Mouse (Mus musculus): ENCODE results near the gene Ppp3ca. TPM values are rescaled to one million over a fixed set of nuclear protein-coding genes. Genes with fewer than 3 reads are reported as not detected.

Gene Ppp3ca
- polyA plus RNA-seq, 1 experiment from 2014 or later, result 11.3 TPM

DNA sequence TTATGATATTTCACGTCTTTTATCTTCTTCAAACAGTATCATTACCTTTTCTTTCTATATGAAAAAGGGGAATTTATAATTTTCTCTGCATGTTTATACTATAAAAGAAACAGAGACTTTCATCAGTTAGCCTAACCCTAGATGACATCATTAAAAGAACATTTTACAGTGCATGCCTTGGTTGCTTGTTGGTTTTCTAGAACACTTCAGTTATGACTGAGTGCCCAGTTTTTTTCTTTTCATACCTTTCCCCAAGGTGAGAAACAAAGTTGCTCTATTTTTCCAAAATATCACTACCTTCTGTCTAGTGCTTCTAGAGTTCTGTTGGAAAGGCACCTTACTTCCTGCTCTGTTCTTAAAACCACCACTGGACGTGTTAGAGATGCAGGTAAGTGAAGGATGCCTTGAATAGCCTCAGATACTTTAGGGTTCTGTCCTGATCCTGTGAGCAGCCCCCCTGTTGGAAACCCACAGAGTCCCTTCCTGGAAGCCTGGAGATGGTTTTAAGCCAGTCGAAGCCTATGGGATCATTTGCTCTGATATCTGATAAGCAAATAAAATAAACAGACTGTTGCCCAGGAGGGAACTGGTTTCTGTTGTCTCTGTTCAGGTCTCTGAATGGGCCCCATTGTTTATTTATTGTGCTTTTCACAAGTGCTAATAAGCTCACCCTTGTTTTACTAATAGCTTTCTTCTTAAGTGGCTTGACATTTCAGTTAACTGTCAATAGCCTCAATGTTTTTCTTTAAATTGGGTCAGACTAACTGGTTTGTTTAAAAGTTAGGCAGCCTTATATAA, 37.5 kb downstream of the Ppp3ca start:
- DNase-seq (no peak), ATAC-seq (ENCODE audit: low read depth) (no peak)
- no peak overlapping the region for H3K27ac ChIP-seq
- H3K9ac ChIP-seq, result no peak overlapping the region
- WGBS (ENCODE audit: insufficient replicate concordance), result 58% methylated on average over 3 of the region's 3 CpGs
- no peak overlapping the region for H3K4me3 ChIP-seq (replicated peaks)
- H3K4me1 ChIP-seq (replicated peaks), result peaks cover 18% of the 10 kb centered on the region
- H3K9me3 ChIP-seq (replicated peaks), result no peaks in the 10 kb centered on the region
- H3K4me2 ChIP-seq, result no peak overlapping the region
- H3K27me3 ChIP-seq, result no peaks in the 10 kb centered on the region
- H3K36me3 ChIP-seq, result no peaks in the 10 kb centered on the region

GRCm38 (mm10) chr3:136708230-136708629, 38.3 kb downstream of the Ppp3ca start:
- no peaks in the 10 kb centered on the region for H3K27me3 ChIP-seq
- no peak overlapping the region for H3K9ac ChIP-seq
- no peak overlapping the region for H3K4me3 ChIP-seq (replicated peaks)
- H3K4me2 ChIP-seq, result no peak overlapping the region
- no peak overlapping the region for H3K27ac ChIP-seq
- peaks cover 18% of the 10 kb centered on the region for H3K4me1 ChIP-seq (replicated peaks)
- H3K9me3 ChIP-seq (replicated peaks), result no peaks in the 10 kb centered on the region
- no peak for ATAC-seq (ENCODE audit: low read depth)
- no peaks in the 10 kb centered on the region for H3K36me3 ChIP-seq
- DNase-seq, result no peak
- 41% methylated on average over 1 of the region's 1 CpGs for WGBS (ENCODE audit: insufficient replicate concordance)

DNA sequence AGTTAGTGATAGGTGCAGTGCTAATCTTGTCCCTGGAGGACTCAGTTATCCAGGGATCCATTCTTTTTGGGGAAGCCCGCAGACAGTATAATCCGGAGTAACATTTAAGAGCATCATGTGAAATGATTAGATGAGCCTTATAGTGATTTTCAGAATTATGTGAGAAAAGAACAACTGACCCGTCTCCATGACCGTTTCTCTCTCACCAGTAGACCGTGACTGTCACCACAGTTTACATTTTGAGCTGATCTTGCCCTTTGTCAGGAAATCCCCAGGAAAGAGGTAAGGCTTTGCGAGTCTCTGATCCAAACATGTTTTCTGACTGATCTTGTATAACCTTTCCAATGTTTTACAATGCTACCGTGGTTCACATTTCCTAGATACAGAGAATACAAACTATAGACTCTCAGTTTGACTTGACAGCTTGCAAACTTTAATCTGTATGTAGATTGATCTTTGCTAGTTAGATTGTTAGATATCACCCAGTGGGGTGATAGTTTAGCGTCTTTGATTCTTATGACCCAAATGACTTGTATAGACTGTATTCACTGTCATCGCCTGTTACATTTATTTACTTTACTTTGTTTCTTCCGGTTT, 40.5 kb downstream of the Ppp3ca start:
- no peak overlapping the region for H3K27ac ChIP-seq
- H3K36me3 ChIP-seq, result no peaks in the 10 kb centered on the region
- H3K9me3 ChIP-seq (replicated peaks), result no peaks in the 10 kb centered on the region
- no peak overlapping the region for H3K4me3 ChIP-seq (replicated peaks)
- H3K27me3 ChIP-seq, result no peaks in the 10 kb centered on the region
- DNase-seq, result no peak
- peaks cover 18% of the 10 kb centered on the region for H3K4me1 ChIP-seq (replicated peaks)
- no peak overlapping the region for H3K9ac ChIP-seq
- H3K4me2 ChIP-seq, result no peak overlapping the region
- no peak for ATAC-seq (ENCODE audit: low read depth)
- 52% methylated on average over 10 of the region's 10 CpGs for WGBS (ENCODE audit: insufficient replicate concordance)

DNA sequence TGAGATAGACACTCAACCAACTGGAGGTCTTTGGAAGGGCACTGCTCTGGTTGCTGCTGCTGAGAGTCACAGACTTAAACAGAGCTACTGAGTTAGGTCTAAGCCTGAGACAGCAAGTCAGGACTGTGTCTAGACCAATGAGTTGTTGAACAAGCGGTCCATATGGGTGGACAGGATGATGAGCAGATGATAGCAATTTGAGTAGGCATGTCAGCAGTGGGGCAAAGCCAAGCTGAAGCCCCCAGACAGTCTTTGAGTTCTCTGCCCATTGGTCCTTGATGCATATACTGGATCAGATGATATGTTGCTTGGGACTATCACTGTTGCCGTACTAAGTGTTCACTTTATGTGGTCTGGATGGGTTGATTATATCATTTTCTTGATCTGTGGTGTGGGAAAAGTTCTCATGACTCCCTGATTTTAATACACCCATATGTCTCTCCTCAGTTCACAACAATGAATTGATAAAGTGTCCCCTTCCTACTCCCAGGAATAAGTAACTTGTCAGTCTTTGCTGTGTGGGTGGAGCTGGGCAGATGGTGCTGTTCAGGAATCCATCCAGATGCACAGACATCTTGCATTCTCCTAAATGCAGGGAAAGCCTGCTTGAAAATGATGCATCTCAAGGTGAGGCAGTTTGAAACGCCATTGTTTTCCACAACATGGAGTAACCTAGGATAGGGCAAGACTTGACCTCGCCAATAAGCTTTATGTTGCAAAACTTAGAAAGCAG, 44.5 kb downstream of the Ppp3ca start:
- no peak overlapping the region for H3K4me3 ChIP-seq (replicated peaks)
- no peaks in the 10 kb centered on the region for H3K27me3 ChIP-seq
- no peaks in the 10 kb centered on the region for H3K36me3 ChIP-seq
- no peak overlapping the region for H3K27ac ChIP-seq
- H3K9me3 ChIP-seq (replicated peaks), result no peaks in the 10 kb centered on the region
- DNase-seq (no peak), ATAC-seq (ENCODE audit: low read depth) (no peak)
- H3K4me2 ChIP-seq, result no peak overlapping the region
- no peak overlapping the region for H3K9ac ChIP-seq
- 66% methylated on average over 4 of the region's 4 CpGs for WGBS (ENCODE audit: insufficient replicate concordance)
- peaks cover 2% of the 10 kb centered on the region; the same call in 1 of the 2 replicates for H3K4me1 ChIP-seq (replicated peaks)

- no peak for DNase-seq
- Histone ChIP-seq H3K27ac (no peak overlapping the region), H3K36me3 (no peaks in the 10 kb centered on the region), H3K4me3 (replicated peaks) (no peak overlapping the region), H3K9ac (no peak overlapping the region), H3K4me2 (no peak overlapping the region), H3K27me3 (no peaks in the 10 kb centered on the region), H3K9me3 (replicated peaks) (no peaks in the 10 kb centered on the region), H3K4me1 (replicated peaks) (no peaks in the 10 kb centered on the region)
- 68% methylated on average over 6 of the region's 6 CpGs for WGBS (ENCODE audit: insufficient replicate concordance)
- no peak for ATAC-seq (ENCODE audit: low read depth)
Measured at GRCm38 (mm10) chr3:136716247-136716646, 46.3 kb downstream of the Ppp3ca start.

DNA sequence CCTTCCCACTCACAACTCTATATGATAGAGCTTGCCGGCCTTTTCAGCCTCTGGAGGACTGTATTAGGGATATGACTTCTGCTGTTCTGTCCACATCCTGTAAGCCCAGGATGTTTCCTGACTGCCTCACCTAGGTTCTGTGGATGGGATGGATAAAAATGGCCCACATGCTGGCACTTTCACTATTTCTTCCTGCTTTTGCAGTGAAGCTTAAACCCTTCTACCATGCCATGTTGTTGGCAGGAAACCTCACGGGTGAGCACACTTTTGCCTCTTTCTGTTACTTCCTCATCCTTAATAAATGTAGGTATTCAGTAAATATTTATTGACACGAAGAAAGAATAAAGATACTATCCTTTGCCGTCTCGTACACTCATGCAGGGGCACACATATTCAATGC, 48.5 kb downstream of the Ppp3ca start:
- Histone ChIP-seq H3K4me1 (replicated peaks) (no peaks in the 10 kb centered on the region), H3K27me3 (no peaks in the 10 kb centered on the region), H3K36me3 (no peaks in the 10 kb centered on the region), H3K4me3 (replicated peaks) (no peak overlapping the region), H3K4me2 (no peak overlapping the region), H3K9ac (no peak overlapping the region), H3K9me3 (replicated peaks) (no peaks in the 10 kb centered on the region), H3K27ac (no peak overlapping the region)
- WGBS (ENCODE audit: insufficient replicate concordance), result 68% methylated on average over 5 of the region's 5 CpGs
- no peak for DNase-seq
- ATAC-seq (ENCODE audit: low read depth), result no peak

DNA sequence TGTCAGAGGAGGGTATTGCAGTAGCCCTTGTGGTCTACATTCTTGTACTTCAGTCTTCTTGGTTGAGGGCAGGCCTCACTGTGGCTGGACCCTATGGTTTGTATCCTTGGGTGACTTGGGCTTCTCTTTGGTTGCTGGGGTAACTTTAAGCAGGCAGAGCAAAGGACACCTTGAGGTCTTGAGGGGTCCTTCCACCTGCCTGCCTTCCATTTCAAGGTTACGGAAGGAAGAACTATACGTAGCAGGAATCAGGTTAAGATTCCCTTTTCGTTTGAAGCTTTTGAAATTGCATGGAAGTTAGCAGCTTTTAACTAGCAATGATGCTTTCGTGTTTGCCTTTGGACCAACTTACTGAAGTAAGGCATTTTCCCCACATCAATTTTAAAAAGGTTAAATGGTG, 51.3 kb downstream of the Ppp3ca start:
- no peak for ATAC-seq (ENCODE audit: low read depth)

DNA sequence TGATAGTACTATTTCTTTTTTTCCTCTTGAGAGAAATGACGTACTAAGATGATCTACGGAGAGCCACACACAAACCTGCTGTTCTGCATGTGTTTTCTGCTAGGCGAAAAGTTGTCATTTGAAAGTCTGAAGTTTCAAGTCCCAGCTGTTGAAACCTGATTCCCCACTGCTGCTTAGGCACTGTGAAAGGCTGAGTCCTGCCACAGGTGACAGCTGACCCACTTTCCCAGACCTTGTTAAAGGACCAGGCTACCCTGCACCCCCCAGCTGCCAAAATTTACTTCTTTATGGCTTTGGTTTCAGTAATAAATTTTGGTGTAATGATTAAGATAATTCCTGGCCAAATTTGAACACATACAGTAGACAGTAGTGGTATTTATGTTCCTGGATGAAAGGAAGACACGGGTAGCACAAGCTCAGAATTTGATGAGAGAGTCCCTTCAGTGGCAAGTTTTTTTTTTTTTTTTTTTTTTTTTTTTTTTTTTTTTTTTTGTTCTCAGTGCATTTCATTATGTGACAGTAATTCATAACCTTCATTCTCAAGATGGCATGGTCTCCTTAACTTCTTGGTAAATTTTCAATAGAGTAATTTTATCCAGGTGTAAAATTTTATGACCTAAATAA, 52.0 kb downstream of the Ppp3ca start:
- Histone ChIP-seq H3K36me3 (no peaks in the 10 kb centered on the region), H3K4me2 (no peak overlapping the region), H3K9ac (no peak overlapping the region), H3K4me3 (replicated peaks) (no peak overlapping the region), H3K4me1 (replicated peaks) (peaks cover 8% of the 10 kb centered on the region), H3K27me3 (no peaks in the 10 kb centered on the region), H3K27ac (no peak overlapping the region), H3K9me3 (replicated peaks) (no peaks in the 10 kb centered on the region)
- ATAC-seq (ENCODE audit: low read depth) (no peak), DNase-seq (no peak)
- WGBS (ENCODE audit: insufficient replicate concordance), result 76% methylated on average over 4 of the region's 4 CpGs

More for the DNA sequence above, 51.3 kb downstream of the Ppp3ca start:
- Histone ChIP-seq H3K27ac (no peak overlapping the region), H3K9me3 (replicated peaks) (no peaks in the 10 kb centered on the region), H3K4me1 (replicated peaks) (peaks cover 8% of the 10 kb centered on the region), H3K9ac (no peak overlapping the region), H3K4me3 (replicated peaks) (no peak overlapping the region), H3K4me2 (no peak overlapping the region), H3K27me3 (no peaks in the 10 kb centered on the region), H3K36me3 (no peaks in the 10 kb centered on the region)
- no peak for DNase-seq
- WGBS (ENCODE audit: insufficient replicate concordance), result 71% methylated on average over 4 of the region's 4 CpGs

DNA sequence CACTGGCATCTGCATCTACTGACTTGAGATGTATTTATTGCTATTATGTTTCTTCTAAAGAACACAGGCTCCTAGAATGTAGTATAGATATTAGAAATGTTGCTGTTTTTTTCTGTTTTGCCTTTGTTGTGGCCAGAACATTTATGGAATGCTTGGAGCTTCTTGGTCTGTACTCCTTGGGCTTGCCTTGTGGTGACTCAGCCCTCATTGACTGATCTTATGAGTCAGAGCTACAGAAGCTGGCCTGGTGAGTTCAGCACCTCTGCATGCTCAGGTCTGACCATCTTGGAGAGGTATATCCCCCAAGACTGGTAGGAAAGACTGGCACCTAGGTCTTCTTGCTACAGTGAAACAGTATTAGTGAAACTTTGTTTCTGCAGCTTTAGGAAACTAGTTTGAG, 52.6 kb downstream of the Ppp3ca start:
- H3K27me3 ChIP-seq, result no peaks in the 10 kb centered on the region
- no peak overlapping the region for H3K9ac ChIP-seq
- no peak overlapping the region for H3K4me2 ChIP-seq
- no peak overlapping the region for H3K4me3 ChIP-seq (replicated peaks)
- H3K4me1 ChIP-seq (replicated peaks), result peaks cover 8% of the 10 kb centered on the region
- no peak for DNase-seq
- ATAC-seq (ENCODE audit: low read depth), result no peak
- H3K36me3 ChIP-seq, result no peaks in the 10 kb centered on the region
- H3K27ac ChIP-seq, result no peak overlapping the region
- H3K9me3 ChIP-seq (replicated peaks), result no peaks in the 10 kb centered on the region

- Histone ChIP-seq H3K4me3 (replicated peaks) (no peak overlapping the region), H3K9ac (no peak overlapping the region), H3K36me3 (no peaks in the 10 kb centered on the region), H3K27me3 (no peaks in the 10 kb centered on the region), H3K4me2 (peak overlapping the region; percentile 31; the same call in 1 of the 2 replicates), H3K4me1 (replicated peaks) (peaks cover 8% of the 10 kb centered on the region), H3K27ac (no peak overlapping the region), H3K9me3 (replicated peaks) (no peaks in the 10 kb centered on the region)
- ATAC-seq (ENCODE audit: low read depth) (no peak; the same call in 1 of the 2 replicates), DNase-seq (no peak)
- 9% methylated on average over 7 of the region's 7 CpGs for WGBS (ENCODE audit: insufficient replicate concordance)
Measured at GRCm38 (mm10) chr3:136725311-136726156, 55.6 kb downstream of the Ppp3ca start.

DNA sequence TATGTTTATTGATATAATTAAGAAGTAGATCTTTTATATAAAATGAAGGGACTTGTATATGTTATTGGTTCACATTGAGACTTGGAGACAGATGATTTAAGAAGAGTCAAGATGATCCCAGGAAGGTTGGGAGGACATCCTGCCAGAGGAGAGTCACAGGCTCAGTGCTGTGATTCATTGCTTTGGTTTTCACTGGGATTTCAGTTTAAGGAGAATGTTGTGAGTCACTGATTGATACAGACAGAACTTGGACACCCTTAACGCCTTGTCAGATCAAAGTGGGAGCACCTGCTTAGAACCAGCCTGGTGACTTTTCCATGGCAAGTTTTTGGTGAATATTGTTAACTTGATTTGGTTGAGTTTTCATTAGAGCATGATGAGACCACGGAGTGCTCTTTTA, 58.0 kb downstream of the Ppp3ca start:
- H3K27ac ChIP-seq, result no peak overlapping the region
- no peaks in the 10 kb centered on the region for H3K9me3 ChIP-seq (replicated peaks)
- WGBS (ENCODE audit: insufficient replicate concordance), result 71% methylated on average over 2 of the region's 2 CpGs
- H3K4me1 ChIP-seq (replicated peaks), result peaks cover 8% of the 10 kb centered on the region
- ATAC-seq (ENCODE audit: low read depth) (no peak), DNase-seq (no peak)
- H3K9ac ChIP-seq, result no peak overlapping the region
- H3K4me3 ChIP-seq (replicated peaks), result no peak overlapping the region
- H3K4me2 ChIP-seq, result no peak overlapping the region
- no peaks in the 10 kb centered on the region for H3K27me3 ChIP-seq
- no peaks in the 10 kb centered on the region for H3K36me3 ChIP-seq
